Mouse (Mus musculus): ENCODE results near the gene Ift20.
"Not testable (repeated sequence)": the region's sequence is repeated elsewhere in the genome, so short reads cannot be mapped to it uniquely, and the experiment has no call there.

Ift20 gene

GRCm38 (mm10) chr11:78523241-78523955 is 12.8 kb upstream of the Ift20 start:
- no peak for DNase-seq

DNA sequence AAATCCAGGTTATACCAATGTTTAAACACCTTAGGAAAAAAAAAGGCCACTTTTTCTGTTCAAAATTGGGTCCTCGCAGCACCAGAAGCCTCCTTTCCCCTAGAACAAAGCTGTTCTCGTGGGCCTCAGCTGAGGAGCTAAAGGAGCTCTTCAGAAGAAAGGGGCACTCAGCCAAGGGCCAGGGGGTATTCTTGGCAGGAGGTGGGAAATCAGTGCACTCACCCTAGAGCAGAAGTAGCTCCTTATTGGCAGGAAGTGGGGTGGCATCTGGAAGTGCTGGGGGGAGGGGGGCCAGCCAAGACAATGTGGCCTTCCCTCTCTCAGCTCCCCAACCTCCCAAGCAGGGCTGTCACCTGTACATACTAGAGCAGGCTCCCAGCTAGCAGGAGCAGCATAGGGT is 11.3 kb upstream of the Ift20 start:
- DNase-seq: no peak

GRCm38 (mm10) chr11:78528714-78529113 is 7.4 kb upstream of the Ift20 start:
- DNase-seq: no peak

DNA sequence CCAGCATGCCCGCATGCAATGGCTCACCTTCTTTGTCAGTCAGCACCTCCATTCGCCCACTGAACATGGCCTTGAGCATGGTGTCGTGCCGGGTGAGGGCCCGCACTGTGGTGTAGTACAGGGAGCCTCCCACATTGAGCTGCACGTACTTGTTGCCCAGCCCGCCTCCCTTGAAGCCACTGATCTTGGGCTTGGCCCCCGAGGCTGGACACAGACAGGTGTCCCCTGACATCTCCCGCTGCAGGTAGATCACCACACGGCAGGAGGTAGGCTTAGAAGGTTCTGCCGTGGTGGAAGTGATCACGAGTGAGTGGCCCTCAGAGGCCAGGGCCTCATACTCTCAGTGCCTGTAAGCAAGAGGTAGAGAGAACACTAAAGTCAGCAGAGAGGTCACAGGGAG is 6.2 kb upstream of the Ift20 start:
- no peak for DNase-seq

DNA sequence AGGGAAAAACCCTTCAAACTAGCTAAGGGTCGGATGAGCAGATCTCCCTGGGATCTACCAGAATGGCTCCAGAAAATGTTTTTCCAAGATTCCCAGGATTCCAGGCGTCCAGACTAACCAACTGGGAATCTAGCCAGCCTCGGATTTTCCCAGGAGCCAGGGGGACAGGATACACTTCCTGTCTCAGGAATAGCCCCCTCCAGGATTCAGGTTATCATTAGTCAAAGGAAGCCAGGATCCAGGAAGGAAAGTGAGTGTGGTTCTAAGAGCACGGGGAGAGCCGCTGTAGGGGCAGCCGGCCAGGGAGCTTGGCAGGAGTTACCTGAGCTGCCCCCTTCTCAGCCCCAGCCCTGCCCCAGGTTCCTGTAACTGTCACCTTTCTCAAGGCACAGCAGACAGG is 5.1 kb upstream of the Ift20 start:
- DNase-seq: no peak

GRCm38 (mm10) chr11:78531515-78531914 is 4.6 kb upstream of the Ift20 start:
- not testable (repeated sequence) for DNase-seq

GRCm38 (mm10) chr11:78534516-78534915 is 1.6 kb upstream of the Ift20 start:
- DNase-seq: no peak

DNA sequence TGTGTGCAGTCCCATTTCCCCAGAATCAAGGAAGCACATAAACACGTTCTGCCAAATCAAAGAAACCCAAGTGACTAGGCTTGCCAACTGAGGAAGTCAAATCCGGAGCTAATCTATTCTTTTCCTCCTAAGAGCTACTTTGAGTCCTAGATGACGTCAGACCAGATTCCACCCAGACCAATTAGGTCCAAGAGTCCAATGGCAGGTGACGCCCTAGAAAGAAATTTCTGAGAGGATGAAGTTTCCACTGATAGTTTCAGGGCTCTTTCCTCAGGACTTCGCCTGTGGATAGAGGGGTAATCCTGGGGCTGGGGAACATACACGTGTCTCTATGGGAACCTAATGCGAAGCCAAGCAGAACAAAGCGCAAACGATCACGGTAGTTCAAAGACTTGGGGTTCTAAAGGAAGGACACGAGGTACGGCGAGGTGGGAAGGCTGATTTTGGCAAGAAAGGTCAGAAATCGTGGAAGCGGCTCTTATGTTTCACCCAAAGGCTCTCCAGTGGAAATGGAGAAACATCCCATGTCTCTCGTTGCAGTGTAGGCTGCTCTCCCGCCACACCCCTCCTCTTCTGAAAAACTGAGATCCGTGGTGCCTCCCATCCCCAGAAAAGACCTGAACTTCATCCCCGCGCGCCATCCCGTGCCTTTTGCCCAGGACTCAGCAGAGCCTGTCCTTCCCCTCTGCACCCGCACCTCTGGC is 633 bp upstream of the Ift20 start:
- no peak for DNase-seq

GRCm38 (mm10) chr11:78536690-78537084 is 526 bp downstream of the Ift20 start:
- no peak for DNase-seq

DNA sequence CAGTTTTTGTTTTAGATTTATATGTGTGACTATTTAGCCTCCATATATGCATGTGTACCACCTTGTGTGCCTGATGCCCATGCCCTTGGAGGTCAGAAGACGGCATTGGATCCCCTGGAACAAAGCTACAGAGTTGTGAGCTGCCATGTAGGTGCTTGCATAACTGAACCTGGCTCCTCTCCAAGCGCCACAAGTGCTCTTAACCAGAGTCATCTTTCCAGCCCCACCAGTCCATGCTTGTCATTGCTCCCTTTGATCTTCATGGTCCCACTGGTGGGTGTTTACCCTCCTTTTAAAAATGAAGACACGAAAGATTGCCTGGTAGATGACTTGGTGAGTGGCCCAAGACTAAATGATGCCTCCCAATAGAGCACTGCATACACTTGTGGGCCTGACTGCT is 4.2 kb downstream of the Ift20 start:
- DNase-seq: no peak

DNA sequence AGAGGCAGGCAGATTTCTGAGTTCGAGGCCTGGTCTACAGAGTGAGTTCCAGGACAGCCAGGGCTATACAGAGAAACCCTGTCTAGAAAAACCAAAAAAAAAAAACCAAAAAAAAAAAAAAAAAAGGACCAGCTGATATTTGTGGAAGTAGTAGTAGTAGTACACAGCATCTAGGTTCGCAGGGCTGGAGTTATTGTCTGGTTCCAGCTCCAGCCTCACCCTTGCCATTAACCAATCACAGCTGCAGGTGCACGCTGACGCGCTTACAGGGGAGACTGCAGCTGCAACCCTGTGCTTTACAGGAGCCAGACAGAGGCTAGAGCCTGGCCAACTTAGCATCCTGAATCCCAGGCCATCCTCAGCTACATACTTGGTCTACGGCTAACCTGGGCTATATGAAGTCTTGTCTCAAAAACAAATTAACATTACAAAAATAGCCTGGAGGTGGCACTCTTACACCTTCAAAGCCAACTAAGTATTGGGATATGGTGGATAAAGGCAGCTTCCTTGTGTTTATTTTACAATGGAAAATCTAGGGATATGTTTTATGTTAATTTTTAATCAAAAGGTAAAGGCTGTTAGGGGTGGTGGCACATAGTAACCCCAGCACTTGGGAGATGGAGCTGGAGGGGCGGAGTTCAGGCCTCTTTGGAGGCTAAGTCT is 8.4 kb downstream of the Ift20 start:
- no peak for DNase-seq

- DNase-seq: no peak
Observed at GRCm38 (mm10) chr11:78545181-78545580, 9.0 kb downstream of the Ift20 start.

GRCm38 (mm10) chr11:78547718-78548460 is 11.7 kb downstream of the Ift20 start:
- DNase-seq: no peak

DNA sequence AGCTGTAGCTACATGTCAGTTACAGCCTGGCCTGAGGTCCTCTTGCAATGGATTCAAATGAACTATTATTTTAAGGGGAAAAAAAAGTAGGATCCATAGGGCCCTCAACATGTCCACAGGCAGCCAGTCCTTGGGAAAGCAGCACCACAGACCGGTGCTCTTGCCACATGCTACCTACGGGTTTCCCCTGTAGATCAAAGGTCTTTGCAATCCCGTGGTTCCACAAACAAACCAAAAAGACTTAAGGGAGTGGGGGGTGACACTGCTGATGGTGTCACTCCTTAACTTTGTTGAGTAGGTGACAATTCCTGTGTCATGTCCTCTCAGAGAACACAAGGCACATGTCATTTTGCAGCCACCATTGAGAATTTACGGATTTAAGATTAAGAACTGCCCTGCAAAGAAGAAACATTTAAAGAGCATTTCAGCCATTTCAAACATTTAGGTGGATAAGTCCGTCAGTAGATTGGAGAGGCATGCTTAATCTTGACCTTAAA is 13.4 kb downstream of the Ift20 start:
- DNase-seq: no peak

GRCm38 (mm10) chr11:78550168-78551058 is 14.3 kb downstream of the Ift20 start, which contains the start of gene Tmem97:
Gene Tmem97, minus strand, starts transcription at chr11:78550777.
- DNase-seq: peak; percentile 95

- DNase-seq: no peak
Observed at GRCm38 (mm10) chr11:78551059-78551398, 14.9 kb downstream of the Ift20 start.

DNA sequence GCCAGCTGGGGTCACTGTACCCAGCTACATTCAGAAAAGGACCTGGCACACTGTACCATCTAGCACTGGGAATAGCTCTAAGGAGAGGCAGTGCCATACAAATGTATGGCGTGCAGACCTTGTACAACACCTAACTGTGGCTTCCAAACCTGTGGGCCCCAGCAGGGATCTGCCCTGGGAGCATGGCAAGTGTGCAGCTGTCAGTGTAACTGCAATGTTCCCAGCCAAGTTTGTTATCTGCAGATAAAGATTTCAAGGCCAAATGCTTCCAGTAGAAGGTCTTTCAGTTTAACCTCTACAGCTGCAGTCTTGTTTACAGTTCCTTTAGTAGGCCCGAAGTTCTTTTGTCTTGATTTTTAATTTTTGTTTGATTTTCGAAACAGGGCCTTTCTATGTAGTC is 19.5 kb downstream of the Ift20 start:
- no peak for DNase-seq

- no peak for DNase-seq
Observed at GRCm38 (mm10) chr11:78556070-78556469, 19.9 kb downstream of the Ift20 start.

- DNase-seq: peak; percentile 30
Observed at GRCm38 (mm10) chr11:78557241-78557640, 21.1 kb downstream of the Ift20 start.

GRCm38 (mm10) chr11:78560447-78560846 is 24.3 kb downstream of the Ift20 start:
- peak; percentile 80 for DNase-seq

- no peak for DNase-seq
Observed at GRCm38 (mm10) chr11:78566775-78567174, 30.6 kb downstream of the Ift20 start.

DNA sequence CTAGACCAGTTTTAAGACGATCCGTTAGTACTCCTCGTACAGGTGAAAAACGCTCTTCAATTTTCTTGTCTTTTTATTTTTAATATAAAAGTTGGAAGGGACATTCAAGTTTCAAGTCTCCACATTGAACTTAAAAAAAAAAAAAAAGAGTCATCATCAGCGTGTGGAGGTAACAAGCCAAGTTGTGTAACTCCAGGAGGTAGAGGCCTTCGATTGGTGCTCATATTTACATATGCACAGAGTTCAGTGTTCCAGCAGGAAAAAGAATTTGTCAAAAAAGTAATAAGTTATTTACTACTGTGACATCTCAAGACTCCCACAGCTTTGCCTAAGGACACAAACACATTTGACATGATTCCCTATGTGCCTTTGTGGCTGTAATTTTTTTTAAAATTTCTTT is 31.5 kb downstream of the Ift20 start:
- no peak for DNase-seq
